Mouse (Mus musculus): ENCODE data around the gene Rgr. TPM values are rescaled to one million over a fixed set of nuclear protein-coding genes. Genes with fewer than 3 reads are reported as not detected.
A peak's percentile ranks its signal among the peaks of the same experiment; 100 is the strongest.

Rgr gene
- polyA plus RNA-seq, 1 experiment from 2014 or later: not detected

GRCm38 (mm10) chr14:37068516-37068915 lies 19.8 kb upstream of the Rgr start:
- no peak for TF ChIP-seq CTCF (IDR thresholded peaks at IDR 0.05; ENCODE audit: low read depth)

GRCm38 (mm10) chr14:37067629-37068028 lies 18.9 kb upstream of the Rgr start, which contains the start of gene Lrit2:
Gene Lrit2 (plus strand): TSS chr14:37067929.
- 77% methylated on average over 5 of the region's 5 CpGs for WGBS
- H3K36me3 ChIP-seq (ENCODE audit: control insufficient read depth, insufficient read depth): no peaks in the 10 kb centered on the region

More at GRCm38 (mm10) chr14:37068516-37068915, 19.8 kb upstream of the Rgr start:
- H3K9me3 ChIP-seq (ENCODE audit: control insufficient read depth): no peaks in the 10 kb centered on the region
- WGBS: 16% methylated on average over 9 of the region's 9 CpGs
- no peak overlapping the region for H3K4me3 ChIP-seq (ENCODE audit: low read depth, low read length)
- ATAC-seq: no peak
- H3K4me2 ChIP-seq (replicated peaks; ENCODE audit: low read depth): no peak overlapping the region
- no peaks in the 10 kb centered on the region for H3K4me1 ChIP-seq (replicated peaks; ENCODE audit: control insufficient read depth, insufficient read depth, low read length)
- H3K9ac ChIP-seq (ENCODE audit: low read depth, low read length): no peak overlapping the region
- H3K27ac ChIP-seq (ENCODE audit: low read depth, low read length): no peak overlapping the region
- no peaks in the 10 kb centered on the region for H3K36me3 ChIP-seq (ENCODE audit: control insufficient read depth, insufficient read depth)
- H3K27me3 ChIP-seq (replicated peaks; ENCODE audit: control insufficient read depth, insufficient read depth, low read length): no peaks in the 10 kb centered on the region

GRCm38 (mm10) chr14:37066636-37067035 lies 17.9 kb upstream of the Rgr start:
- no peaks in the 10 kb centered on the region for H3K27me3 ChIP-seq (replicated peaks; ENCODE audit: control insufficient read depth, insufficient read depth, low read length)
- no peaks in the 10 kb centered on the region for H3K4me1 ChIP-seq (replicated peaks; ENCODE audit: control insufficient read depth, insufficient read depth, low read length)
- no peak overlapping the region for H3K9ac ChIP-seq (ENCODE audit: low read depth, low read length)
- H3K36me3 ChIP-seq (ENCODE audit: control insufficient read depth, insufficient read depth): no peaks in the 10 kb centered on the region
- H3K27ac ChIP-seq (ENCODE audit: low read depth, low read length): no peak overlapping the region
- no peak overlapping the region for H3K4me3 ChIP-seq (ENCODE audit: low read depth, low read length)
- no peak for ATAC-seq
- WGBS: 57% methylated on average over 2 of the region's 2 CpGs
- TF ChIP-seq CTCF (IDR thresholded peaks at IDR 0.05; ENCODE audit: low read depth): no peak
- H3K9me3 ChIP-seq (ENCODE audit: control insufficient read depth): no peaks in the 10 kb centered on the region
- no peak overlapping the region for H3K4me2 ChIP-seq (replicated peaks; ENCODE audit: low read depth)

More at GRCm38 (mm10) chr14:37067629-37068028, 18.9 kb upstream of the Rgr start, which contains the start of gene Lrit2:
- no peak for TF ChIP-seq CTCF (IDR thresholded peaks at IDR 0.05; ENCODE audit: low read depth)
- H3K4me3 ChIP-seq (ENCODE audit: low read depth, low read length): no peak within 1 kb of the TSS
- no peaks in the 10 kb centered on the region for H3K27me3 ChIP-seq (replicated peaks; ENCODE audit: control insufficient read depth, insufficient read depth, low read length)
- no peak within 1 kb of the TSS for H3K4me2 ChIP-seq (replicated peaks; ENCODE audit: low read depth)
- H3K9ac ChIP-seq (ENCODE audit: low read depth, low read length): no peak within 1 kb of the TSS
- H3K9me3 ChIP-seq (ENCODE audit: control insufficient read depth): no peaks in the 10 kb centered on the region
- no peak for ATAC-seq
- no peaks in the 10 kb centered on the region for H3K4me1 ChIP-seq (replicated peaks; ENCODE audit: control insufficient read depth, insufficient read depth, low read length)
- H3K27ac ChIP-seq (ENCODE audit: low read depth, low read length): no peak within 1 kb of the TSS

DNA sequence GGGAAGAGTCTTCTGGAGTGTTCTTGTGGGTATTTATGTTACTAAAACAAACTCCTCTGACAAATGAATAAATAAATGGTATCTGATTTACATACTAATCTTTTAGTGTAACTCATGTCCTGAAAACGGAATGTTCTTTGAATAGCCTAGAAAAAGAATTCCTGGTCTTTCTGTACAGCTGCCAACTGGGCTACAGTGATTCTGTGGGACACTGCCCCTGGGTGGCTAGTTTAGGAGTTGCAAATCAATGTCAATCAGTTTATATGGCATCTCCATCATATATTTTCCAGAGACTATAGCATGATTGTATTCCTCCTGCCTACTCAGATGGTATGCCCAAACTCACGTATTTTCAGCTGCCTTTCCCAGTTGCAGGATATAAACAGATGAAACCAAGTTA lies 16.1 kb upstream of the Rgr start:
- H3K4me2 ChIP-seq (replicated peaks; ENCODE audit: low read depth): no peak overlapping the region
- no peak overlapping the region for H3K4me3 ChIP-seq (ENCODE audit: low read depth, low read length)
- H3K9me3 ChIP-seq (ENCODE audit: control insufficient read depth): no peaks in the 10 kb centered on the region
- no peaks in the 10 kb centered on the region for H3K27me3 ChIP-seq (replicated peaks; ENCODE audit: control insufficient read depth, insufficient read depth, low read length)
- H3K9ac ChIP-seq (ENCODE audit: low read depth, low read length): no peak overlapping the region
- H3K4me1 ChIP-seq (replicated peaks; ENCODE audit: control insufficient read depth, insufficient read depth, low read length): no peaks in the 10 kb centered on the region
- H3K36me3 ChIP-seq (ENCODE audit: control insufficient read depth, insufficient read depth): no peaks in the 10 kb centered on the region
- WGBS: 55% methylated on average over 2 of the region's 2 CpGs
- ATAC-seq: no peak
- TF ChIP-seq CTCF (IDR thresholded peaks at IDR 0.05; ENCODE audit: low read depth): no peak; the same call in 1 of the 2 replicates
- no peak overlapping the region for H3K27ac ChIP-seq (ENCODE audit: low read depth, low read length)

GRCm38 (mm10) chr14:37034432-37034831 lies 14.3 kb downstream of the Rgr start:
- Histone ChIP-seq H3K9me3 (ENCODE audit: control insufficient read depth) (no peaks in the 10 kb centered on the region), H3K36me3 (ENCODE audit: control insufficient read depth, insufficient read depth) (no peaks in the 10 kb centered on the region), H3K4me1 (replicated peaks; ENCODE audit: control insufficient read depth, insufficient read depth, low read length) (no peaks in the 10 kb centered on the region), H3K27me3 (replicated peaks; ENCODE audit: control insufficient read depth, insufficient read depth, low read length) (no peaks in the 10 kb centered on the region), H3K9ac (ENCODE audit: low read depth, low read length) (no peak overlapping the region), H3K4me2 (replicated peaks; ENCODE audit: low read depth) (no peak overlapping the region), H3K27ac (ENCODE audit: low read depth, low read length) (no peak overlapping the region), H3K4me3 (ENCODE audit: low read depth, low read length) (no peak overlapping the region)
- TF ChIP-seq CTCF (IDR thresholded peaks at IDR 0.05; ENCODE audit: low read depth): peak; percentile 58
- 43% methylated on average over 5 of the region's 5 CpGs for WGBS
- ATAC-seq: no peak

DNA sequence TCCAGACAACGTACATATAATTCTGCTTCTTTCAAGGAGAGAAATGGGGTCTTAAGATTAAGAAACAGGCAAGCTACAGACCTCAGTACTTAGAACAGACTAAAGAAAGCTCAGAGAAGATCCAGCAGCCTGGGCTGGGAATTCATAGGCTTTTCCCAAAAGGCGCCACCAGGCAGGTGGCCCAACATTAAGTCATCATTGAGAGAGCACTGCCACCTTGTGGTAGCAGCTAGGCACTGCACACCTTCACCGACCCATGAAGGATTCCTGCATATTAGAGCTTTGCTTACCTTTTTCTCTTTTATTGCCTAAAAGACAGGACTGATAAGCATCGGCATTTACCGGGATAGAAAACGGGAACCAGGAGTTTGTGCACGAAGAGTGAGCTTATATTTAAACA lies 15.5 kb downstream of the Rgr start:
- 12% methylated on average over 7 of the region's 7 CpGs for WGBS
- H3K4me1 ChIP-seq (replicated peaks; ENCODE audit: control insufficient read depth, insufficient read depth, low read length): no peaks in the 10 kb centered on the region
- no peak overlapping the region for H3K27ac ChIP-seq (ENCODE audit: low read depth, low read length)
- ATAC-seq: 0 out of 2 replicates have a peak, but pooled peaks have one; percentile 51
- H3K9me3 ChIP-seq (ENCODE audit: control insufficient read depth): no peaks in the 10 kb centered on the region
- H3K27me3 ChIP-seq (replicated peaks; ENCODE audit: control insufficient read depth, insufficient read depth, low read length): no peaks in the 10 kb centered on the region
- H3K4me3 ChIP-seq (ENCODE audit: low read depth, low read length): no peak overlapping the region
- no peak overlapping the region for H3K4me2 ChIP-seq (replicated peaks; ENCODE audit: low read depth)
- TF ChIP-seq CTCF (IDR thresholded peaks at IDR 0.05; ENCODE audit: low read depth): peak; percentile 92
- no peak overlapping the region for H3K9ac ChIP-seq (ENCODE audit: low read depth, low read length)
- H3K36me3 ChIP-seq (ENCODE audit: control insufficient read depth, insufficient read depth): no peaks in the 10 kb centered on the region

Measured in intestine, postnatal 0 days (tissue).